In the genomic region with DNA sequence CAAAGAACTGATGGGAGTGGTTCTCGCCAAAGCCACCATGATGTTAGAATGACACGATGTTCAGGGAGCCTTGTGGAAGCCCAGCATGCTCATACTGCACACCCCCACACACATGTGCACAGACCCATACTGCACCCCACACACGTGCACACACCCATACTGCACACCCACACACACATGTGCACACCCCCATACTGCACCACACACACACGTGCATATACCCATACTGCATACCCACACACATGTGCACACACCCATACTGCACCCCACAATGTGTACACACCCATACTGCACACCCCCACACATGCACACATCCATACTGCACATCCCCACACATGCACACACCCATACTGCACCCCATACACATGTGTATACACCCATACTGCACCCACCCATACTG, we compare ENCODE assay signal across 27 mouse cellular contexts. TPM values are rescaled to one million over a fixed set of nuclear protein-coding genes. Genes with fewer than 3 reads are reported as not detected.
DNase-seq lines count a peak whose midpoint lies in the region; ATAC-seq lines count a peak whose summit lies in the region.
"Had no signal": no experiment of that assay in that cellular context is flagged by ENCODE, and none has a peak within 500 bp of the region (broad histone marks: within the 10 kb centered on the region; RNA-seq: fewer than 3 reads in every experiment).

No protein-coding gene starts in this region.

- no peak overlapping the region for H3K27ac ChIP-seq in forebrain, embryonic 12.5 days
- no peak overlapping the region for H3K27ac ChIP-seq in forebrain, embryonic 10.5 days
- no peak overlapping the region for H3K27ac ChIP-seq in hindbrain, embryonic 16.5 days (ENCODE audit: low read depth, low read length)
- H3K27ac ChIP-seq in hindbrain, embryonic 12.5 days, result no peak overlapping the region
- no peak overlapping the region for H3K27ac ChIP-seq in midbrain, embryonic 13.5 days
- H3K27ac ChIP-seq in midbrain, embryonic 11.5 days (ENCODE audit: low read depth, low read length), result no peak overlapping the region
- H3K27ac ChIP-seq in limb, embryonic 15.5 days, result no peak overlapping the region
- H3K27ac ChIP-seq: kidney, embryonic 15.5 days; limb, embryonic 12.5 days had no signal

- no peaks in the 10 kb centered on the region for H3K4me1 ChIP-seq in forebrain, embryonic 12.5 days
- no peaks in the 10 kb centered on the region for H3K4me1 ChIP-seq in forebrain, embryonic 10.5 days
- 0 out of 2 replicates have a peak, but pooled peaks cover 2% of the 10 kb centered on the region for H3K4me1 ChIP-seq in hindbrain, embryonic 16.5 days (ENCODE audit: control insufficient read depth, insufficient read depth, low read depth, low read length)
- H3K4me1 ChIP-seq in hindbrain, embryonic 12.5 days, result no peaks in the 10 kb centered on the region
- H3K4me1 ChIP-seq in midbrain, embryonic 13.5 days (replicated peaks), result peaks cover 4% of the 10 kb centered on the region; the same call in 1 of the 2 replicates
- H3K4me1 ChIP-seq in midbrain, embryonic 11.5 days (ENCODE audit: control insufficient read depth, insufficient read depth, low read length), result no peaks in the 10 kb centered on the region
- H3K4me1 ChIP-seq in limb, embryonic 15.5 days, result peaks cover 16% of the 10 kb centered on the region

- ATAC-seq in forebrain, embryonic 12.5 days (ENCODE audit: low FRiP score), result 0 out of 2 replicates have a peak, but pooled peaks have one; percentile 42
- peak; percentile 28; the same call in 1 of the 2 replicates for ATAC-seq in hindbrain, embryonic 16.5 days
- no peak for ATAC-seq in hindbrain, embryonic 12.5 days (ENCODE audit: low FRiP score)
- peak; percentile 43 for ATAC-seq in midbrain, embryonic 13.5 days
- no peak for ATAC-seq in midbrain, embryonic 11.5 days (ENCODE audit: low FRiP score)
- ATAC-seq in limb, embryonic 15.5 days (ENCODE audit: insufficient number of reproducible peaks, low FRiP score, low TSS enrichment, low read depth), result 0 out of 2 replicates have a peak, but pooled peaks have one; percentile 23
- ATAC-seq: intestine, embryonic 16.5 days had no signal

- H3K36me3 ChIP-seq in forebrain, embryonic 12.5 days (replicated peaks), result peaks cover 61% of the 10 kb centered on the region
- H3K36me3 ChIP-seq in forebrain, embryonic 10.5 days (replicated peaks), result peaks cover 61% of the 10 kb centered on the region
- peaks cover 38% of the 10 kb centered on the region for H3K36me3 ChIP-seq in hindbrain, embryonic 16.5 days (ENCODE audit: control insufficient read depth, insufficient read depth, low read length)
- peaks cover 61% of the 10 kb centered on the region for H3K36me3 ChIP-seq in hindbrain, embryonic 12.5 days
- H3K36me3 ChIP-seq in midbrain, embryonic 13.5 days, result peaks cover 60% of the 10 kb centered on the region
- peaks cover 11% of the 10 kb centered on the region for H3K36me3 ChIP-seq in midbrain, embryonic 11.5 days (ENCODE audit: control insufficient read depth, insufficient read depth, low read length)
- H3K36me3 ChIP-seq in limb, embryonic 15.5 days, result peaks cover 55% of the 10 kb centered on the region

- 88% methylated on average over 4 of the region's 4 CpGs for WGBS in forebrain, embryonic 12.5 days
- WGBS in forebrain, embryonic 10.5 days, result 90% methylated on average over 4 of the region's 4 CpGs
- WGBS in hindbrain, embryonic 16.5 days, result 94% methylated on average over 4 of the region's 4 CpGs
- 92% methylated on average over 4 of the region's 4 CpGs for WGBS in hindbrain, embryonic 12.5 days
- 95% methylated on average over 4 of the region's 4 CpGs for WGBS in midbrain, embryonic 13.5 days
- 88% methylated on average over 4 of the region's 4 CpGs for WGBS in midbrain, embryonic 11.5 days
- 84% methylated on average over 4 of the region's 4 CpGs for WGBS in limb, embryonic 15.5 days

- H3K4me2 ChIP-seq in forebrain, embryonic 12.5 days, result no peak overlapping the region
- no peak overlapping the region for H3K4me2 ChIP-seq in hindbrain, embryonic 16.5 days (ENCODE audit: low read length)
- H3K4me2 ChIP-seq in hindbrain, embryonic 12.5 days (replicated peaks), result no peak overlapping the region
- H3K4me2 ChIP-seq in midbrain, embryonic 13.5 days (replicated peaks), result no peak overlapping the region
- H3K4me2 ChIP-seq in midbrain, embryonic 11.5 days, result no peak overlapping the region
- H3K4me2 ChIP-seq in limb, embryonic 15.5 days, result no peak overlapping the region
- H3K4me2 ChIP-seq: heart, embryonic 11.5 days; kidney, embryonic 15.5 days; limb, embryonic 12.5 days had no signal

- peaks cover 4% of the 10 kb centered on the region; the same call in 1 of the 2 replicates for H3K27me3 ChIP-seq in forebrain, embryonic 12.5 days
- 0 out of 2 replicates have a peak, but pooled peaks cover 7% of the 10 kb centered on the region for H3K27me3 ChIP-seq in forebrain, embryonic 10.5 days (ENCODE audit: poor library complexity, severe bottlenecking)
- no peaks in the 10 kb centered on the region for H3K27me3 ChIP-seq in hindbrain, embryonic 16.5 days (replicated peaks; ENCODE audit: control insufficient read depth, insufficient read depth, low read length)
- H3K27me3 ChIP-seq in hindbrain, embryonic 12.5 days, result no peaks in the 10 kb centered on the region
- H3K27me3 ChIP-seq in midbrain, embryonic 13.5 days, result peaks cover 7% of the 10 kb centered on the region; the same call in 1 of the 2 replicates
- no peaks in the 10 kb centered on the region for H3K27me3 ChIP-seq in midbrain, embryonic 11.5 days (ENCODE audit: control insufficient read depth, insufficient read depth, low read length)
- H3K27me3 ChIP-seq in limb, embryonic 15.5 days, result no peaks in the 10 kb centered on the region
- H3K27me3 ChIP-seq: kidney, embryonic 15.5 days; limb, embryonic 12.5 days had no signal

- H3K9ac ChIP-seq in forebrain, embryonic 12.5 days, result no peak overlapping the region
- no peak overlapping the region for H3K9ac ChIP-seq in hindbrain, embryonic 16.5 days (ENCODE audit: low read depth, low read length)
- no peak overlapping the region for H3K9ac ChIP-seq in hindbrain, embryonic 12.5 days
- no peak overlapping the region for H3K9ac ChIP-seq in midbrain, embryonic 13.5 days (replicated peaks)
- no peak overlapping the region for H3K9ac ChIP-seq in midbrain, embryonic 11.5 days (ENCODE audit: low read length)
- no peak overlapping the region for H3K9ac ChIP-seq in limb, embryonic 15.5 days
- H3K9ac ChIP-seq: kidney, embryonic 15.5 days; limb, embryonic 12.5 days had no signal

- DNase-seq in forebrain, embryonic 10.5 days (ENCODE audit: extremely low spot score, low spot score), result no peak
- no peak for DNase-seq in midbrain, embryonic 11.5 days (ENCODE audit: low spot score, missing footprints)
- no peak for DNase-seq in thymus, postnatal 10 days (ENCODE audit: low spot score in 2 of 2)
- DNase-seq: adrenal gland, postnatal 14 days; cerebellum, adult 2 months; cerebellum, postnatal 25 days; gastrocnemius, postnatal 14 days; heart, adult 11 months; kidney, postnatal 36 days; layer of hippocampus, postnatal 36 days; lung, adult 2 months; lung, postnatal 14 days; right cerebral cortex, postnatal 14 days; spleen, adult 18-20 months; thymus, postnatal 25 days had no signal

- no peaks in the 10 kb centered on the region for H3K9me3 ChIP-seq in forebrain, embryonic 12.5 days
- no peaks in the 10 kb centered on the region for H3K9me3 ChIP-seq in forebrain, embryonic 10.5 days
- no peaks in the 10 kb centered on the region for H3K9me3 ChIP-seq in hindbrain, embryonic 16.5 days (ENCODE audit: control insufficient read depth, low read length)
- no peaks in the 10 kb centered on the region for H3K9me3 ChIP-seq in hindbrain, embryonic 12.5 days (replicated peaks)
- H3K9me3 ChIP-seq in midbrain, embryonic 13.5 days, result no peaks in the 10 kb centered on the region
- no peaks in the 10 kb centered on the region for H3K9me3 ChIP-seq in midbrain, embryonic 11.5 days (ENCODE audit: control insufficient read depth, low read length)
- H3K9me3 ChIP-seq in limb, embryonic 15.5 days, result no peaks in the 10 kb centered on the region
- H3K9me3 ChIP-seq: kidney, embryonic 15.5 days; limb, embryonic 12.5 days had no signal

- H3K4me3 ChIP-seq in forebrain, embryonic 12.5 days (replicated peaks), result no peak overlapping the region
- H3K4me3 ChIP-seq in forebrain, embryonic 10.5 days, result no peak overlapping the region
- H3K4me3 ChIP-seq in hindbrain, embryonic 16.5 days (ENCODE audit: low read length), result no peak overlapping the region
- H3K4me3 ChIP-seq in hindbrain, embryonic 12.5 days, result no peak overlapping the region
- H3K4me3 ChIP-seq in midbrain, embryonic 13.5 days (replicated peaks), result no peak overlapping the region
- no peak overlapping the region for H3K4me3 ChIP-seq in midbrain, embryonic 11.5 days (ENCODE audit: low read depth, low read length)
- H3K4me3 ChIP-seq in limb, embryonic 15.5 days, result no peak overlapping the region
- H3K4me3 ChIP-seq: kidney, embryonic 15.5 days; limb, embryonic 12.5 days had no signal

RNA-seq across cellular contexts. Expression of a gene that starts 10.2 kb away (rescaled TPM):
- 2.3 and 3.3 TPM in 2 replicates for polyA plus RNA-seq in forebrain, embryonic 12.5 days (2016; fragmentation: Nextera tagmentation; extraction: Ambion mirVana)
- polyA plus RNA-seq in forebrain, embryonic 10.5 days (2016; fragmentation: Nextera tagmentation; extraction: Ambion mirVana), result 0.27 and 0.49 TPM in 2 replicates
- 57.5 and 66.5 TPM in 2 replicates for polyA plus RNA-seq in hindbrain, embryonic 16.5 days (2015; fragmentation: Nextera tagmentation; extraction: Ambion mirVana)
- 13.1 and 13.7 TPM in 2 replicates for polyA plus RNA-seq in hindbrain, embryonic 12.5 days (2016; fragmentation: Nextera tagmentation; extraction: Ambion mirVana)
- 13.8 and 14.5 TPM in 2 replicates for polyA plus RNA-seq in midbrain, embryonic 13.5 days (2015; fragmentation: Nextera tagmentation; extraction: Ambion mirVana)
- 2.4 TPM in 2 replicates for polyA plus RNA-seq in midbrain, embryonic 11.5 days (2014; fragmentation: Nextera tagmentation; extraction: Ambion mirVana)
- 3.2 and 4.1 TPM in 2 replicates for polyA plus RNA-seq in limb, embryonic 15.5 days (2015; fragmentation: Nextera tagmentation; extraction: Ambion mirVana)

RNA-seq across cellular contexts. Expression of a gene that starts 15.6 kb away (rescaled TPM):
- polyA plus RNA-seq in forebrain, embryonic 12.5 days (2016; fragmentation: Nextera tagmentation; extraction: Ambion mirVana), result 105 and 117 TPM in 2 replicates
- polyA plus RNA-seq in forebrain, embryonic 10.5 days (2016; fragmentation: Nextera tagmentation; extraction: Ambion mirVana), result 119 and 120 TPM in 2 replicates
- 95.1 and 98.6 TPM in 2 replicates for polyA plus RNA-seq in hindbrain, embryonic 16.5 days (2015; fragmentation: Nextera tagmentation; extraction: Ambion mirVana)
- polyA plus RNA-seq in hindbrain, embryonic 12.5 days (2016; fragmentation: Nextera tagmentation; extraction: Ambion mirVana), result 107 and 117 TPM in 2 replicates
- polyA plus RNA-seq in midbrain, embryonic 13.5 days (2015; fragmentation: Nextera tagmentation; extraction: Ambion mirVana), result 120 and 131 TPM in 2 replicates
- 124 and 133 TPM in 2 replicates for polyA plus RNA-seq in midbrain, embryonic 11.5 days (2014; fragmentation: Nextera tagmentation; extraction: Ambion mirVana)
- polyA plus RNA-seq in limb, embryonic 15.5 days (2015; fragmentation: Nextera tagmentation; extraction: Ambion mirVana), result 90.6 and 94.2 TPM in 2 replicates

RNA-seq across cellular contexts. Expression of a gene that starts 16.8 kb away (rescaled TPM):
- polyA plus RNA-seq in forebrain, embryonic 12.5 days (2016; fragmentation: Nextera tagmentation; extraction: Ambion mirVana), result 0.17 and 0.24 TPM in 2 replicates
- not detected in 2 replicates for polyA plus RNA-seq in forebrain, embryonic 10.5 days (2016; fragmentation: Nextera tagmentation; extraction: Ambion mirVana)
- polyA plus RNA-seq in hindbrain, embryonic 16.5 days (2015; fragmentation: Nextera tagmentation; extraction: Ambion mirVana), result not detected in 2 replicates
- polyA plus RNA-seq in hindbrain, embryonic 12.5 days (2016; fragmentation: Nextera tagmentation; extraction: Ambion mirVana), result 0.41 and 0.46 TPM in 2 replicates
- not detected in 2 replicates for polyA plus RNA-seq in midbrain, embryonic 13.5 days (2015; fragmentation: Nextera tagmentation; extraction: Ambion mirVana)
- not detected in 2 replicates for polyA plus RNA-seq in midbrain, embryonic 11.5 days (2014; fragmentation: Nextera tagmentation; extraction: Ambion mirVana)
- polyA plus RNA-seq in limb, embryonic 15.5 days (2015; fragmentation: Nextera tagmentation; extraction: Ambion mirVana), result 22.8 and 23.5 TPM in 2 replicates
- polyA plus RNA-seq: cerebellum, adult 2 months; heart, embryonic 11.5 days; heart, postnatal 0 days; neural tube, embryonic 11.5 days; testis, adult 2 months had no signal

RNA-seq across cellular contexts. Expression of a gene that starts 41.9 kb away (rescaled TPM):
- 1.2 and 1.4 TPM in 2 replicates for polyA plus RNA-seq in forebrain, embryonic 12.5 days (2016; fragmentation: Nextera tagmentation; extraction: Ambion mirVana)
- 1.6 and 1.8 TPM in 2 replicates for polyA plus RNA-seq in forebrain, embryonic 10.5 days (2016; fragmentation: Nextera tagmentation; extraction: Ambion mirVana)
- polyA plus RNA-seq in hindbrain, embryonic 16.5 days (2015; fragmentation: Nextera tagmentation; extraction: Ambion mirVana), result 3.1 and 4.0 TPM in 2 replicates
- 1.8 and 2.4 TPM in 2 replicates for polyA plus RNA-seq in hindbrain, embryonic 12.5 days (2016; fragmentation: Nextera tagmentation; extraction: Ambion mirVana)
- 1.7 TPM in 2 replicates for polyA plus RNA-seq in midbrain, embryonic 13.5 days (2015; fragmentation: Nextera tagmentation; extraction: Ambion mirVana)
- polyA plus RNA-seq in midbrain, embryonic 11.5 days (2014; fragmentation: Nextera tagmentation; extraction: Ambion mirVana), result 1.5 and 2.7 TPM in 2 replicates
- polyA plus RNA-seq in limb, embryonic 15.5 days (2015; fragmentation: Nextera tagmentation; extraction: Ambion mirVana), result 2.6 and 3.1 TPM in 2 replicates

Comparison
In these comparisons a context has a peak if more than half of its experiments do, and no peak if none do; other contexts are left out.
1. ATAC-seq: peak in forebrain, embryonic 12.5 days (single experiment), hindbrain, embryonic 16.5 days (single experiment), midbrain, embryonic 13.5 days (single experiment) and limb, embryonic 15.5 days (single experiment); none in hindbrain, embryonic 12.5 days (single experiment) and midbrain, embryonic 11.5 days (single experiment).
2. RNA of a gene that starts 16.8 kb away (polyA plus RNA-seq): 22.8 to 23.5 TPM in limb, embryonic 15.5 days; 0.41 to 0.46 TPM in hindbrain, embryonic 12.5 days, 0.17 to 0.24 TPM in forebrain, embryonic 12.5 days, not detected in forebrain, embryonic 10.5 days, not detected in hindbrain, embryonic 16.5 days, not detected in midbrain, embryonic 13.5 days and not detected in midbrain, embryonic 11.5 days; every median in the first group is over 10 times any median in the second.